Mouse (Mus musculus) spleen, adult 18-20 months (tissue): ENCODE measurements at regions not wholly inside any gene's neighbourhood (a gene's known extent, or its start where the extent isn't known, plus 50 kb on each side); places are given as distances from the start of the nearest gene placed in this dataset.

Experiments
- DNase-seq, 2 experiments: peaks; one replicate each; pipeline ENCODE4 v3.0.0; 2022; ENCODE audit warnings: mixed read lengths in 2 of 2

GRCm38 (mm10) chr1:167905424-167905823, 216.4 kb downstream of the Lmx1a start:
- no peak for DNase-seq

- DNase-seq: no peak
Measured at GRCm38 (mm10) chr1:167912074-167912473, 223.0 kb downstream of the Lmx1a start.

GRCm38 (mm10) chr1:167914982-167915561, 226.0 kb downstream of the Lmx1a start:
- peak in 1 of 2 experiments; percentile 12 for DNase-seq

GRCm38 (mm10) chr1:167915578-167916275, 226.7 kb downstream of the Lmx1a start:
- DNase-seq: no peak

GRCm38 (mm10) chr1:167922917-167923316, 233.9 kb downstream of the Lmx1a start:
- DNase-seq: no peak

GRCm38 (mm10) chr1:167928060-167928467, 239.0 kb downstream of the Lmx1a start:
- DNase-seq: no peak

- no peak for DNase-seq
Measured at GRCm38 (mm10) chr1:167929729-167930341, 240.8 kb downstream of the Lmx1a start.

GRCm38 (mm10) chr1:167932088-167932487, 243.1 kb downstream of the Lmx1a start:
- DNase-seq: no peak

GRCm38 (mm10) chr1:167936726-167937125, 247.7 kb downstream of the Lmx1a start:
- DNase-seq: no peak

GRCm38 (mm10) chr1:167938176-167938575, 249.1 kb downstream of the Lmx1a start:
- DNase-seq: no peak

- DNase-seq: no peak
Measured at GRCm38 (mm10) chr1:167942037-167942470, 253.0 kb downstream of the Lmx1a start.

GRCm38 (mm10) chr1:167943121-167943520, 254.1 kb downstream of the Lmx1a start:
- no peak for DNase-seq

GRCm38 (mm10) chr1:167945615-167946252, 256.7 kb downstream of the Lmx1a start:
- DNase-seq: no peak

GRCm38 (mm10) chr1:167947866-167948265, 258.8 kb downstream of the Lmx1a start:
- DNase-seq: no peak

- DNase-seq: no peak
Measured at GRCm38 (mm10) chr1:167951717-167952116, 262.7 kb downstream of the Lmx1a start.

GRCm38 (mm10) chr1:167958531-167958930, 269.5 kb downstream of the Lmx1a start:
- DNase-seq: no peak

- no peak for DNase-seq
Measured at GRCm38 (mm10) chr1:167969545-167969944, 280.5 kb downstream of the Lmx1a start.

- no peak for DNase-seq
Measured at GRCm38 (mm10) chr1:167969985-167970384, 280.9 kb downstream of the Lmx1a start.

- DNase-seq: no peak
Measured at GRCm38 (mm10) chr1:167976708-167977107, 287.7 kb downstream of the Lmx1a start.

- DNase-seq: no peak
Measured at GRCm38 (mm10) chr1:167979187-167979586, 290.1 kb downstream of the Lmx1a start.

GRCm38 (mm10) chr1:167979588-167979987, 290.6 kb downstream of the Lmx1a start:
- DNase-seq: no peak

GRCm38 (mm10) chr1:167981292-167981691, 292.3 kb downstream of the Lmx1a start:
- DNase-seq: no peak

- DNase-seq: no peak
Measured at GRCm38 (mm10) chr1:168007456-168007855, 318.4 kb downstream of the Lmx1a start.

GRCm38 (mm10) chr1:168008216-168008615, 319.2 kb downstream of the Lmx1a start:
- no peak for DNase-seq
